ENCODE assay signal across 20 mouse cellular contexts in genomic region chr12:3764191-3764804, GRCm38 (mm10). TPM values are rescaled to one million over a fixed set of nuclear protein-coding genes. Genes with fewer than 3 reads are reported as not detected.
DNase-seq lines count a peak whose midpoint lies in the region; ATAC-seq lines count a peak whose summit lies in the region.
"Had no signal": no experiment of that assay in that cellular context is flagged by ENCODE, and none has a peak within 500 bp of the region (broad histone marks: within the 10 kb centered on the region; RNA-seq: fewer than 3 reads in every experiment).

No protein-coding gene starts in this region.

- no peaks in the 10 kb centered on the region for H3K27me3 ChIP-seq in heart, embryonic 12.5 days (replicated peaks)
- H3K27me3 ChIP-seq: limb, embryonic 13.5 days; liver, embryonic 15.5 days; megakaryocyte, embryonic 14.5 days; midbrain, embryonic 15.5 days had no signal

- H3K36me3 ChIP-seq in heart, embryonic 12.5 days = no peaks in the 10 kb centered on the region
- H3K36me3 ChIP-seq: forebrain, embryonic 10.5 days; liver, embryonic 15.5 days; midbrain, embryonic 15.5 days had no signal

- DNase-seq in adrenal gland, postnatal 14 days = peak; percentile 37
- DNase-seq in adrenal gland, postnatal 10 days = no peak
- peak; percentile 93 for DNase-seq in heart, adult 11 months
- DNase-seq in 3134 (ENCODE audit: extremely low read depth, insufficient read length, low spot score) = peak; percentile 56
- peak; percentile 29 for DNase-seq in fibroblast of lung, adult 2 months (ENCODE audit: low read depth)
- no peak for DNase-seq in thymus, postnatal 25 days
- DNase-seq in right cerebral cortex, postnatal 36 days (ENCODE audit: low spot score in 2 of 2) = no peak
- DNase-seq: cerebellum, adult 8-10 months; kidney, adult 18-20 months; kidney, postnatal 36 days; lung, postnatal 14 days; retina, postnatal 1 day had no signal

- no peaks in the 10 kb centered on the region for H3K9me3 ChIP-seq in heart, embryonic 12.5 days (replicated peaks)
- H3K9me3 ChIP-seq: forebrain, embryonic 10.5 days; limb, embryonic 13.5 days; liver, embryonic 15.5 days; megakaryocyte, embryonic 14.5 days; midbrain, embryonic 15.5 days had no signal

- H3K4me3 ChIP-seq in heart, embryonic 12.5 days = no peak overlapping the region
- H3K4me3 ChIP-seq: forebrain, embryonic 10.5 days; limb, embryonic 13.5 days; liver, embryonic 15.5 days; megakaryocyte, embryonic 14.5 days; midbrain, embryonic 15.5 days had no signal

- no peak overlapping the region for H3K27ac ChIP-seq in heart, embryonic 12.5 days (ENCODE audit: poor library complexity, severe bottlenecking)
- H3K27ac ChIP-seq: forebrain, embryonic 10.5 days; limb, embryonic 13.5 days; liver, embryonic 15.5 days; midbrain, embryonic 15.5 days had no signal

- no peak overlapping the region for H3K4me2 ChIP-seq in heart, embryonic 12.5 days
- H3K4me2 ChIP-seq: limb, embryonic 13.5 days; liver, embryonic 15.5 days; midbrain, embryonic 15.5 days had no signal

- WGBS in heart, embryonic 12.5 days = 73% methylated on average over 3 of the region's 3 CpGs

- peaks cover 18% of the 10 kb centered on the region; the same call in 1 of the 2 replicates for H3K4me1 ChIP-seq in heart, embryonic 12.5 days (replicated peaks)
- H3K4me1 ChIP-seq: limb, embryonic 13.5 days had no signal

- no peak for ATAC-seq in heart, embryonic 12.5 days (ENCODE audit: insufficient number of reproducible peaks, low FRiP score)
- ATAC-seq: activated CD4-positive, CD25-positive, alpha-beta regulatory T cell, adult 4 months; hindbrain, embryonic 16.5 days; midbrain, embryonic 15.5 days had no signal

- H3K9ac ChIP-seq in heart, embryonic 12.5 days = no peak overlapping the region
- H3K9ac ChIP-seq: limb, embryonic 13.5 days; liver, embryonic 15.5 days; midbrain, embryonic 15.5 days had no signal

RNA-seq across cellular contexts. Expression of gene Dnmt3a, which starts 41.5 kb away (rescaled TPM):
- 95.6 and 106 TPM in 2 replicates for total RNA-seq in adrenal gland, postnatal 14 days (2021)
- total RNA-seq in adrenal gland, postnatal 10 days (2021) = 100 to 1,000 TPM in 1 of 2 experiments, 10 to 100 TPM in 1; 98.7 to 133 TPM
- polyA plus RNA-seq in heart, embryonic 12.5 days (2016; fragmentation: Nextera tagmentation; extraction: Ambion mirVana) = 139 and 142 TPM in 2 replicates

Comparison
In these comparisons a context has a peak if more than half of its experiments do, and no peak if none do; other contexts are left out.
1. DNase-seq: peak in adrenal gland, postnatal 14 days (single experiment), heart, adult 11 months (single experiment), 3134 (single experiment) and fibroblast of lung, adult 2 months (single experiment); none in adrenal gland, postnatal 10 days (single experiment), thymus, postnatal 25 days (single experiment) and right cerebral cortex, postnatal 36 days (0 of 2).